Mouse (Mus musculus) hindbrain, embryonic 12.5 days (tissue): ENCODE data around the gene Necap1. TPM values are rescaled to one million over a fixed set of nuclear protein-coding genes. Genes with fewer than 3 reads are reported as not detected.

Experiments used
- ATAC-seq: fragments of 200-750 bp; cut with Nextera tagmentation; 2 replicates; pipeline ENCODE4 v1.8.0; 2017; ENCODE audit warnings: moderate TSS enrichment; ENCODE audit not compliant: low FRiP score
- H3K27ac ChIP-seq: fragments of 300-500 bp; sonication (generic); 2 replicates; pipeline ENCODE4 v1.5.1; 2016; ENCODE audit warnings: mild to moderate bottlenecking
- H3K27me3 ChIP-seq: fragments of 300-500 bp; sonication (generic); 2 replicates; pipeline ENCODE4 v1.6.1; 2016; ENCODE audit warnings: mild to moderate bottlenecking
- H3K36me3 ChIP-seq: fragments of 300-500 bp; sonication (generic); 2 replicates; pipeline ENCODE4 v1.6.1; 2016; ENCODE audit warnings: mild to moderate bottlenecking
- H3K4me1 ChIP-seq: fragments of 300-500 bp; sonication (generic); 2 replicates; pipeline ENCODE4 v1.6.1; 2016
- H3K4me2 ChIP-seq: fragments of 300-500 bp; sonication (generic); replicated peaks from 2 replicates; pipeline ENCODE4 v1.6.1; 2016; ENCODE audit warnings: mild to moderate bottlenecking
- H3K4me3 ChIP-seq: fragments of 300-500 bp; sonication (generic); 2 replicates; pipeline ENCODE4 v1.5.1; 2016; ENCODE audit warnings: mild to moderate bottlenecking
- H3K9ac ChIP-seq: fragments of 300-500 bp; sonication (generic); 2 replicates; pipeline ENCODE4 v1.6.1; 2016; ENCODE audit warnings: mild to moderate bottlenecking, moderate library complexity
- H3K9me3 ChIP-seq: fragments of 300-500 bp; sonication (generic); replicated peaks from 2 replicates; pipeline ENCODE4 v1.6.1; 2016; ENCODE audit warnings: mild to moderate bottlenecking
- WGBS: fragments of 180-500 bp; shearing (Covaris S2); methylation state at CpG from one replicate; pipeline ENCODE4 v1.1.7; 2016; 5-methylcytosine and 5-hydroxymethylcytosine counted together
- polyA plus RNA-seq: library from polyadenylated mRNA; unstranded; fragments of >200 nt; fragmentation: Nextera tagmentation; extraction: Ambion mirVana; gene quantifications from 2 replicates; pipeline ENCODE4 v1.2.1, GENCODE M21; 2016

The Necap1 gene
- polyA plus RNA-seq, 1 experiment from 2014 or later: 85.2 TPM

GRCm38 (mm10) chr6:122862434-122862833, 11.8 kb upstream of the Necap1 start:
- Histone ChIP-seq H3K36me3 (no peaks in the 10 kb centered on the region), H3K27ac (no peak overlapping the region), H3K9me3 (peaks cover 18% of the 10 kb centered on the region), H3K9ac (no peak overlapping the region), H3K27me3 (no peaks in the 10 kb centered on the region), H3K4me1 (no peaks in the 10 kb centered on the region), H3K4me2 (no peak overlapping the region), H3K4me3 (no peak overlapping the region)
- 81% methylated on average over 6 of the region's 6 CpGs for WGBS
- ATAC-seq: no peak

DNA sequence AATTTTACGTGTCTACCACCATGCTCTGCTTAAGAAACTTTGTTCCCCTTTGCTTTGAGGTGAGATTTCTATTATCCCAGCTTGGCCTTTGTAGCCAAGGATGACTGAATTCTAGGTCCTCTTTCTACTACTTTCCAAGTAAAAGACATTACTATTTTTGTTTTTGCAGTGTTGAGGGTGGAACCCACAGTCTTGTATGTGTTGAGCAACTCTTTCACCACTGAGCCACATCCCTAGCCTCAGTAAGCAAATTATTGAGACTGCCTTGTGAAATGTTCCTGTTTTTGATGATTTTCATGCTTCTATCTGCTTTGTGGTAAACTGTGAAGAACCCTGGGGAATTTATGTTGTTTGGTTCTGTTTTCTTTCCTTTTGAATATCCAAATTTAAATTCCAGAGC, 11.4 kb upstream of the Necap1 start:
- Histone ChIP-seq H3K4me3 (no peak overlapping the region), H3K4me1 (no peaks in the 10 kb centered on the region), H3K9ac (no peak overlapping the region), H3K4me2 (no peak overlapping the region), H3K36me3 (no peaks in the 10 kb centered on the region), H3K27ac (no peak overlapping the region), H3K27me3 (no peaks in the 10 kb centered on the region), H3K9me3 (peaks cover 18% of the 10 kb centered on the region)
- WGBS: 96% methylated on average over 1 of the region's 1 CpGs
- no peak for ATAC-seq

- Histone ChIP-seq H3K4me1 (no peaks in the 10 kb centered on the region), H3K27me3 (no peaks in the 10 kb centered on the region; the same call in 1 of the 2 replicates), H3K36me3 (no peaks in the 10 kb centered on the region), H3K9me3 (no peaks in the 10 kb centered on the region), H3K4me3 (no peak overlapping the region), H3K4me2 (no peak overlapping the region), H3K27ac (no peak overlapping the region), H3K9ac (no peak overlapping the region)
- 66% methylated on average over 4 of the region's 4 CpGs for WGBS
- no peak for ATAC-seq
These were observed 6.4 kb upstream of the Necap1 start for GRCm38 (mm10) chr6:122867914-122868313.

- no peak for ATAC-seq
- H3K4me2 ChIP-seq: no peak overlapping the region
- no peak overlapping the region for H3K27ac ChIP-seq
- WGBS: 81% methylated on average over 11 of the region's 11 CpGs
- no peaks in the 10 kb centered on the region; the same call in 1 of the 2 replicates for H3K27me3 ChIP-seq
- H3K4me3 ChIP-seq: no peak overlapping the region
- no peaks in the 10 kb centered on the region for H3K4me1 ChIP-seq
- no peaks in the 10 kb centered on the region for H3K36me3 ChIP-seq
- no peaks in the 10 kb centered on the region for H3K9me3 ChIP-seq
- H3K9ac ChIP-seq: no peak overlapping the region
These were observed 4.4 kb upstream of the Necap1 start for GRCm38 (mm10) chr6:122869846-122870245.

- no peak for ATAC-seq
- Histone ChIP-seq H3K4me1 (peaks cover 8% of the 10 kb centered on the region), H3K9ac (no peak overlapping the region), H3K9me3 (no peaks in the 10 kb centered on the region), H3K4me2 (no peak overlapping the region), H3K4me3 (no peak overlapping the region), H3K36me3 (no peaks in the 10 kb centered on the region), H3K27ac (no peak overlapping the region), H3K27me3 (no peaks in the 10 kb centered on the region; the same call in 1 of the 2 replicates)
- 94% methylated on average over 5 of the region's 5 CpGs for WGBS
These were observed 1.5 kb upstream of the Necap1 start for GRCm38 (mm10) chr6:122872800-122873199.

DNA sequence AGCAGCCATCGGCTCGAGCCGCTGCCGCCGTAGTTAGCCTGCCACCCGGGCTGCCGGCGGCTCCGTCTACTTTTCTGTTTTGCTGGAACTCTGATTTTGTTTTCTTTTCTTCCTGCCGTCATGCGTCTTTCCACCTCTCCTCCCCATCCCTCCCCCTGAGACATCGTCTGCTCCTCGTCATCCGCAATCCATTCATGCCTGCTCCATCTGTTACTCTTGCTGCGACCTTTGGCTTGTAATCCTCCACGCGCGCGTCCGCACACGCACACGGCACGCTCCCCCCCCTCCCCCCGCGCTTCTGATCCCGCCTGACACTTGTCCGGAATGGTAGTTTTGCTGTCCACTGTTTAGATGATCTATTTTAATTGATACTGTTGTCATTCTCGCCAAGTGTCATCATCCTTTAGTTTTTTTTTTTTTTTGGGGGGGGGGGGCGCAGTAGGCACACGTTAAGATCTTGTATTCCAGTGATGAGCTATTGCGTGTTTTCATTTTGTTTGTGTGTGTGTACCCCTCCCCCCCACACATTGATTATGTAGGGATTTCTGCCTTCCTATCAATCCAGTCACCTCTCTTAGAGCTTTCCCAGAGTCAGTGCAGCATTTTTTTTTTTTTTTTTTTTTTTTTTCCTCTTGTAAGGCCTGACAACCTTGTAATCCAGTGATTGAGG, 581 bp downstream of the Necap1 start:
- Histone ChIP-seq H3K4me1 (peaks cover 8% of the 10 kb centered on the region), H3K27me3 (no peaks in the 10 kb centered on the region), H3K36me3 (peaks cover 8% of the 10 kb centered on the region), H3K9me3 (no peaks in the 10 kb centered on the region), H3K27ac (peak overlapping the region; percentile 89), H3K4me2 (peak overlapping the region; percentile 59), H3K4me3 (peak overlapping the region; percentile 86), H3K9ac (peak overlapping the region; percentile 86)
- under 1% methylated on average over 31 of the region's 31 CpGs for WGBS
- peak; percentile 85 for ATAC-seq

- 90% methylated on average over 7 of the region's 7 CpGs for WGBS
- H3K36me3 ChIP-seq: peaks cover 47% of the 10 kb centered on the region
- no peak for ATAC-seq
- peaks cover 8% of the 10 kb centered on the region for H3K4me1 ChIP-seq
- H3K4me2 ChIP-seq: no peak overlapping the region
- no peak overlapping the region for H3K4me3 ChIP-seq
- H3K27ac ChIP-seq: no peak overlapping the region
- no peaks in the 10 kb centered on the region for H3K9me3 ChIP-seq
- no peak overlapping the region for H3K9ac ChIP-seq
- no peaks in the 10 kb centered on the region for H3K27me3 ChIP-seq
These were observed 5.0 kb downstream of the Necap1 start for GRCm38 (mm10) chr6:122879141-122879735.

DNA sequence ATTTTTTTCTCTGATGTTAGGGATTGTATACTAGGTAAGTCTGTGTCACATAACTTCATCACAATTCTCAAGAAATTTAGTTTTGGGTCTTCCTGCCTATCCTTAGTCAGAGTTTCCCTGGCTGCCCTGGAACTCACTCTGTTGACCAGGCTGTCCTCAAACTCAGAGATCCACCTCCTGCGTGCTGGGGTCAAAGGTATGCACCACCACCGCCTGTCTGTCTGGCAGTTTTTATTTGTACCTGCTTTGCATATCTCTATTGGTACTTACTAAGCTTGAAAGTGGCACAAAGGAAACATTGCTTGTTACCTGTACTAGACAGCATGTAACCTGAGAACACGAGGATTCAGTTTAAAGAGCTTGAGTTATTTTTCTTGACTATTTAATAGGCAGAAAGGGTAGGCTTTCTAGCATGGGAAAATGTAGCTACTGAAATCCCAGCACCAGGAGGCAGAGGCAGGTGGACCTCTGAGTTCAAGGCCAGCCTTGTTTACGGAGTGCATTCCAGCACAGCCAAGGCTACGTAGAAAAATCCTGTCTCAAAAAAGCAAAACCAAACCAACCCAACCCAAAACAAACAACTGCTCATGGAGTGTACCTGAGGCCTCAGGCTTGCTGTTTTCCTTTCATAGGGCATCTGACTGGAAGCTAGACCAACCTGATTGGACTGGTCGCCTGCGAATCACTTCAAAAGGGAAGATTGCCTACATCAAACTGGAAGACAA, 5.7 kb downstream of the Necap1 start:
- H3K4me1 ChIP-seq: peaks cover 8% of the 10 kb centered on the region
- H3K27ac ChIP-seq: no peak overlapping the region
- ATAC-seq: no peak
- H3K4me3 ChIP-seq: no peak overlapping the region
- 92% methylated on average over 7 of the region's 7 CpGs for WGBS
- no peaks in the 10 kb centered on the region for H3K27me3 ChIP-seq
- H3K9ac ChIP-seq: no peak overlapping the region
- no peak overlapping the region for H3K4me2 ChIP-seq
- no peaks in the 10 kb centered on the region for H3K9me3 ChIP-seq
- peaks cover 53% of the 10 kb centered on the region for H3K36me3 ChIP-seq

GRCm38 (mm10) chr6:122881287-122881686, 7.0 kb downstream of the Necap1 start:
- Histone ChIP-seq H3K36me3 (peaks cover 65% of the 10 kb centered on the region), H3K4me1 (no peaks in the 10 kb centered on the region), H3K9me3 (no peaks in the 10 kb centered on the region), H3K27me3 (no peaks in the 10 kb centered on the region), H3K27ac (no peak overlapping the region), H3K9ac (no peak overlapping the region), H3K4me2 (no peak overlapping the region), H3K4me3 (no peak overlapping the region)
- WGBS: 96% methylated on average over 12 of the region's 12 CpGs
- no peak for ATAC-seq

GRCm38 (mm10) chr6:122883603-122884002, 9.3 kb downstream of the Necap1 start:
- H3K9me3 ChIP-seq: no peaks in the 10 kb centered on the region
- no peaks in the 10 kb centered on the region for H3K27me3 ChIP-seq
- WGBS: 94% methylated on average over 9 of the region's 9 CpGs
- H3K4me3 ChIP-seq: no peak overlapping the region
- H3K27ac ChIP-seq: no peak overlapping the region
- H3K4me1 ChIP-seq: no peaks in the 10 kb centered on the region
- H3K36me3 ChIP-seq: peaks cover 85% of the 10 kb centered on the region
- no peak for ATAC-seq
- H3K4me2 ChIP-seq: no peak overlapping the region
- H3K9ac ChIP-seq: no peak overlapping the region

DNA sequence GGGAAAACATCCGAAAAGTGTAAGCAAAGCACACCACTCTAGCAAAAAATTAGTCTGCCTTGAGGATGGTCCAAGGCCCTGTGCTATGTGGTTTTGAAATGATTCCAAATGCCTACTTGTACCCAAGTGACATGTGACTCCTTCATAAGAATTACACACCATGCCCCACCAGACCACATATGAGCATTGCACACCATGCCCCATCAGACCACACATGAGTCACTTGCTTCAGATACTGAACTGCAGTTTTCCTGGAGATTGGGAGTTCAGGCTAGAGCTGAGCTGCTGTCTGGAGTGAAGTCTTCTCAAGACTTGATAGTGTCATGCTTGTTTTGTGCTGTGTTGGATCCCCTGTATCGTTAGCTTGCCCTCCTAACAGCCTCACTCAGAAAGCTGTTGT, 15.3 kb downstream of the Necap1 start:
- Histone ChIP-seq H3K4me2 (no peak overlapping the region), H3K27me3 (no peaks in the 10 kb centered on the region), H3K4me3 (no peak overlapping the region), H3K27ac (no peak overlapping the region), H3K9ac (no peak overlapping the region), H3K4me1 (no peaks in the 10 kb centered on the region), H3K9me3 (no peaks in the 10 kb centered on the region), H3K36me3 (peaks cover 65% of the 10 kb centered on the region)
- no peak for ATAC-seq
- 90% methylated on average over 2 of the region's 2 CpGs for WGBS

DNA sequence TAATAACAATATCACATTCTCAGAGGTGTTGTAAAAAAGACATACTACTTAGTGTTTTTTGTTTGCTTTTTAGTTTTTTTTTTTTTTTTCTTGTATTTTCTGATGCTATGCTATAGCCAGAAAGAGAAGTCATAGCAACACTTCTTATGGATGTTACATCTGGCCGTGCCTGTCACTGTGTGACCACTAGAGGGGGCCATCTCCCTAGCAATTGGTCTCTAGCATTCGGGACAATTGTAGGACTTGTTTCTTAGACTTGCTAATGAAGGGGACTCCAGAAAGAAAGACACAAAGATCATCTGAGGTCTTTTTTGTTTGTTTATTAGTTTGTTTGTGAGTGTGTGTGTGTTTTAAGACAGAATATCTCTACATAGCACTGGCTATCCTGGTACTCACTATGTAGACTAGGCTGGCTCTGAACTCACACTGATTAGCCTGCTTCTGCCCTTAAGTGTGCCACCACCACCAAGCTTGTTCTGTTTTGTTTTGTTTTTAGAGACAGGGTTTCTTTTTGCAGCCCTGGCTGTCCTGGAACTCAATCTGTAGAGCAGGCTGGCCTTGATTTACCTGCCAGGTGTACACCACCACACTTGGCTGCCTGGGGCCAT, 18.3 kb downstream of the Necap1 start:
- no peak overlapping the region for H3K4me3 ChIP-seq
- no peak overlapping the region for H3K9ac ChIP-seq
- H3K36me3 ChIP-seq: peaks cover 41% of the 10 kb centered on the region
- H3K4me2 ChIP-seq: no peak overlapping the region
- no peak overlapping the region for H3K27ac ChIP-seq
- no peaks in the 10 kb centered on the region for H3K9me3 ChIP-seq
- ATAC-seq: no peak
- 7% methylated on average over 2 of the region's 2 CpGs for WGBS
- H3K27me3 ChIP-seq: no peaks in the 10 kb centered on the region
- no peaks in the 10 kb centered on the region for H3K4me1 ChIP-seq
